Mouse (Mus musculus) adrenal gland, adult 8-10 months (tissue): Measurements from ENCODE around the gene Notch2. TPM values are rescaled to one million over a fixed set of nuclear protein-coding genes. Genes with fewer than 3 reads are reported as not detected.
"Not testable (repeated sequence)": the region's sequence is repeated elsewhere in the genome, so short reads cannot be mapped to it uniquely, and the experiment has no call there.

ENCODE experiments used
- DNase-seq: peaks from one replicate; pipeline ENCODE4 v3.0.0; 2022
- total RNA-seq, 4 experiments: library from RNA; stranded (reverse); gene quantifications; 2 replicates each; pipeline ENCODE4 v1.2.4; 2022

The Notch2 gene
- total RNA-seq, 4 experiments from 2014 or later, result 73.6 to 99.3 (median 77.1) TPM

DNA sequence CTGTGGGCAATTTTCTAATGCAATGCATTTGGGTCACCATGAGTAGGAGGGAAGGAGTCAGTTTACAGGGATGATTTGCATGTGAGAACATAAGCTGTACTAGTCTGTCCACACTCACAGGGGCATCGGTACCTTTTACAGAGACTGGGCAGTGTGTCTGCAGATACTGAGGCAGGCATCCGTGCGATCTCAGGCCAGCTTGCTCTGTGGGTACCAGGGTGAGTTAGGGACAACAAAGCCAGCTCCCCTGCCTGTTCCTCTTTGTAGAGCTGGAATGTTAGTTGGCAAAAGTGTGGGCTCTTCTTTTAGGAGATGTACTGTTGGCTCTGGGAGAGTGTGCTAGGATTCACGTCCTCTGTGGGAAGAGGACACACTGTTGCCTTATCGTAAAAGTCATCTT is 19.6 kb downstream of the Notch2 start:
- no peak for DNase-seq

DNA sequence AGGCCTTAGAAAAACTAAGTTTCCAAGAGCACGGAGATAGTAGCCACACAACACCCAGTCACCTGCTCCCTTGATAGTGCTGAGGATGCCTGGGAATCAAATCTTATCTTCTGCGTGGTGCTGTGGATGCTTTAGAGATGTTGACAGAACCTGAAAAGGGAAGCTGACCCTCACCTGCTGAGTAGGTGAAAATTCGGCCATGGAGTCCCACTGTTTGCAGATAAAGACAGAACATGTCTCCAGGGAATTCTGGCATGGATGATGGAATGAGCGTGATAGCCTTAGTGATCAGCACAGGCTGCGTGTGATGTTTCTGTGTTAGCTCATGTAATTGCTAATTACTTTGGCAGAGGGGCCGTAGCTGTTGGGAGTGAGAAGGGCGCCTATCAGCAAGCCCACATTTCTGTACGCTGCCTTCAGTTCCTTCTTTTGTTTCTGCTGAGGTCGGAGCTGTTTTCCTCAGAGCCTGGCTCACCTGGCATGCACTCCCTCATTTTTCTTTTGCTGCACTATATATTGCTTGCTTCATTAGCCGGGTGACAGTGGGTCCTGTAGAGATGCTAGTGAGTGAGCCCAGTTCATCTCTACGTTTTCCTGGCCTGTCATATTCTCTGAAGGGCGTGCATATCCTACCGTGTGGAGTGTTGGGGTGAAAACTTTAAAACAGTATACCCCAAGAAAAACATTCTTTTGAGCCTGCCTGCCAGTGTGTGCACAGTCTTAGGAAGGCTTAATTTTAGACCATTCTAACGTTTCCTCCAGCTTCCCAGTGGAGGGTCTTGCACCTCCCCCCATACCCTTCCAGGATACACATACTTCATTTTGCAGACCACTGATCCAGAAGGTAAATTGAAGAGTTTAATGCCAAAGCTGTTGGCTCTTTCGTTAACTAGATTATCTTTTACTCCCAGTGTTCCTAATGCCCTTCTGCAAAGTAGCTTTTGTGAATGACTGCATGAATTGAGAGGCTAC is 21.6 kb downstream of the Notch2 start:
- DNase-seq, result no peak

DNA sequence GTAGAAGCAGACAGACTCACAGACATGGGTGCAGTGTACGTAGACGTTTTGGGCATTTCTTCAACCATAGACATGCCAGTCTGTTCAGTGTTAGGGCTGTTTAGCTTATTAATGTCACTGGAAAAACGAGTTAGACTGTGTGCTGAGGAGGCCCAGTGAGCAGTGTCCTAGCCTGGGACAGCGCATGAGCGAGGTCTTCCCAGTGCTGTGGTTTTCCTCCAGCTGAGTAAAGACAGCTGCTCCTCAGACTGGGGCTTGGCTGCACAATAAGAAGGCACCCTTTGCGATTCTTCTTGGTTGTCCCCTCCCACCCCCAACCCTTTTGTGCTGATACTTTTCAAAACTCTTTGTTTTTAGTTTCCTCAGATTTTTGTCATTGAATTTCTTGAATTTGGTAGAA is 22.8 kb downstream of the Notch2 start:
- no peak for DNase-seq

DNA sequence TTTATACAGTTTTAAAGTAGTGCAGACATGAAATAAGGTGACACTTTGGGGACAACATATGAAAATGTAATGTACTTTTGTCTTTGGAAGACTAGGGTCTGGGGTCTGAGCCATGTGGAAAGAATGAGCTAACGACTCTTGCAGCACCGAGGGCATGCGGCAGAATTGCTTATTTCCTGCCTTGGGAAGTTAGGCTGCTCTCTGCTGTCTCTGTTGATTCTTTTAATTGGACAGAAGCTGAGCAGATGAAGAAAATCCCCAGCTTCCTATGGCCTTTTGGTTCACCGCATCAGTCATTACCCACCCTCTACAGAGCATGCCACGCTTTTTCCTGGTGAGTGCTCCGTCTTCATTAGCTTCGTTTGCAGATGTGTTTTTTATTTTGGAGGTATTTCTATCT is 23.8 kb downstream of the Notch2 start:
- no peak for DNase-seq

DNA sequence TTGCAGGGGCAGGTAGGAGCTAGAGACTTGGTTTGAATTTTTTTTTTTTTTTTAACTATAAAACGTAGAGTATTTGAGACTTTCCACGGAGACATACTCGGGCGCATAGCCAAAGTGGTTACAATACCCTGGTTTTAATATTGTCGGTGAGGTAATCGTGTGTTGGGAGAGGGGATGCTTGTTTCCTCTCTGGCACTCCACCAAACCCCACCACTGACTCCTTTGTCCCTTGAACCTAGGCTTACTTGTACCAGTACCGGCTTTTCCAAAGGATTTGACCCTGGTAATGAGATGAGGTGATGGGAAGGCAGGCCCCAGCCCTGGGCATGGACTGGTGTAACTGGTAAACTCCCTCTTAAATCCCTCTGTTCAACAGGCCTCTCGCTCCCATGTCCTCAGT is 25.3 kb downstream of the Notch2 start:
- no peak for DNase-seq

DNA sequence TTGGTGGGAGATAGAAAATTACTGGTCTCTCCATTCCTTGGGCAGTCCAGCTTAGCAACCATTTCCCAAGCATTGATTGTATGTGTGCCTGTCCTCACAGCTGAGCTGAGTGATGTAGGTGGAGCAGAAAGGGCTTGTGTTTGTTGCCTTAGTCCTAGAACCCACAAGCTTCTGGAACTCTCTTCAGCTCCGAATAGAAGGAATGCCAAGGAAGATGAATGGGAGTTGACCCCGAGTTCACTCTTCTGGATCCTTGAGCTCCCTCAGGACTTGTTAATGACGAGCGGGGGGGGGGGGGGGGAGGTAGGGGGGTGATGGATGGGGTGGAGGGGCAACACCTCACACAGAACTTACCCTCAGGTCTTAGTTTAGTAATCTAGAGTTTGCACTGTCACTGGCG is 25.9 kb downstream of the Notch2 start:
- no peak for DNase-seq

DNA sequence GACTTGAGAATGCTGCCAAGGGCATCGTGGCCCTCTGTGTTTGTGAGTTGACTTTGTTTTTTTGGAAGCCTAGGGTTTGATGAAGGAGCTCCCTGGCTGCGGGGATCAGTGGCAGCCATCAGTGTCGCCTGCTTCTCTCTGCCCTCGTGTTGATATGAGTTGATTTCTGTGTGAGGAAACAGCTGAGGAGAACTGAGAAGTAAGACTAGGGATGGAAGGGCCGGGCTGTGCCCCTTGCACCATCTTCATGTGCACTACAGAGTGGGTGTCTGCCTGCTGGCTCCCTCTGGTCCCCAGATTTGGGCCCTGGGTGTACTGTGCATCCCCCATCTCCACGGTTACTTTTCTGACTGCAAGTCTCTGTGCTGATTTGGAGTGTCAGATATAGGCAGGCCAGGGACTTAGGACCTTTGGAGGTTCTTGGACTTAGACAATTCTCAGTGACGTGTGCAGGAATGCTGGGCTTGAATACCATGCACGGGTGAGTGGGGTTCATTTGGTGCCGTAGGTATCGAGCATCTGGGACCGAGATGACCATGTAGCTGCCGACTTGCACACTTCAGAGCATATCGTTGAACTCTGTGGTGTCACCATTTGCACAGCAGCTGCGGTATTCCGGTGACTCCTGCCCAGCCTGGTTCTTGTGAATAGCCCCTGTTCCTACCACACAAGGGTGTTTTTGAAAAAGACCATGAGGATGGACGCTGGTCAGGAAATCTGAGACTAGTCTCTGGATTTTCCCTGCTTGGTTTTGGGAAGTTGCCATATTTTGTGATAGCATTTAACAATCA is 26.5 kb downstream of the Notch2 start:
- DNase-seq, result no peak

DNA sequence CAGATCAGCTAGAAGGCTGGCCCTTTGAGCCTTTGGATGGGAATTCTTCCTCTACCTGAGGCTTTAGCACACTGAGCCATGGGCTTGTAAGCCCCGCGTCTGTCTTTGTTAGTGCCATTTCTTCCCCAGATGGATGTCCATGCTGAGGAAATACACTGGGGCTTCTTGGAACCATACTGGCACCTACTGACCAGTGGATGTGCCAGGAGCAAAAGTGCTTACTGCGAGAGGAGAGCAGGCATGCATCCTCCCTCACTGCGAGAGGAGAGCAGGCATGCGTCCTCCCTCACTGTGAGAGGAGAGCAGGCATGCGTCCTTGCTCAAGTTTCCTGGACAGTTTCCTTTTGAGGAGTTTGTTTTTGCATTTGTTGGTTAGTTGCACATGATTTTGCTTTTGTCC is 27.5 kb downstream of the Notch2 start:
- no peak for DNase-seq

DNA sequence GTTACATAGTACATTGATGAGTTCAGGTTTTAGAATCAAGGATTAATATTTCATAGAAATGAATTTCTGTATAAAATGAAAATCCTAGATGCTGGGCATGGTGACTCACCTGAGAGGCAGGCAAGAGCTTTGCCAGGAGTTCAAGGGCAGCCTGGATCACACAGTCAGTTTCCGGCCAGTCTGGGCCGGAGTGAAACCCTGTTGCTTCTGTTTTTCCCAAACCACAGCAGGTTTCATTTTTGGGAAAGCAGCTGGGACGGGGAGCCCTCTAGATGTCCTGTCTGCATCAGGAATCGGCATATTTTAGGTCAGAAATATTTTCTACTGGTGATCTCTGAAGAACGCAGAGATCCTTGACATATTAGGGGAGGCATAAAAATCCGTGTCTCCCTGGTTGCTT is 29.0 kb downstream of the Notch2 start:
- DNase-seq, result peak; percentile 73

DNA sequence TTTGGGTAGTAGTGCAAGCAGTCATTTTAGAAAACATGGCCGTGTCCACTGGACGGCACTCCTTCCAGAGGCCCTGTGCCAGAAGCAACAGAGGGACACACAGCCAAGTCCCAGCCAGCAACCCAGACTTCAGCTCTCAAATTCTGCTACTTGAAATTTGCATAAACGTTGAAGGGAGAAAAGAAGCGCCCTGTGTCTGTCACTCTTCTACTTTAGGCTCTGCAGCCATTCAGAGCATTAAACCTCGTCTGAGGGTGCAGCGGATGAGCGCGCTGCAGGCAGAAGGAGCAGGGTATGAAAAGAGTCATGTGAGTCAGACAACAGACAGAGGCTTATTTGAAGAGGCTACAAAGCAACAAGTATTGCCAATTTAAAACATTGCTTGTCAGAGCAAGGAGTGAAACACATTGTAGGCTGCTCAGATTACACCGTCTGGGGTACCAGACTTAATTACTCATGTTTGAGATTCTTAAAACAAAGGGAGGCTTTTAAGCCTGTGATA is 29.7 kb downstream of the Notch2 start:
- DNase-seq, result no peak

DNA sequence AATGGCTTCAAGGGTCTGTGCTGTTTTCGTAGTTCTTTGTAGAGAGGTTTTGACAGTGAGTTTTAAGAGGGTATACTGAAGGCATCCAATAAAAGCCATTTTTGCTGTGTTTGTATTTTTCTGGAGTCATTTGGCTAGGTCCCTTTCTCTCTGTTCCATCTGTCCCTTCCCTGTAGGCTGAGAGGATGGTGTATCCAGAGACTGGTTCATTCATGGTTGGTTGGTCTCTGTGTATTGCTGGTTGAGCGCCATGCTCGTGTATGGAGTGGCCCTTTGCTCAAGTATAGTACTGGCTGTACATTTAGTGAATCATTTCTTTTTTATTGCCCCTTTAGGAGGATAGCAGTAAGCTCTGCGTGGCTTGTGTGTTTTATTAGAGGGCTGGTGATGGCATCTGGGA is 30.3 kb downstream of the Notch2 start:
- DNase-seq, result no peak

DNA sequence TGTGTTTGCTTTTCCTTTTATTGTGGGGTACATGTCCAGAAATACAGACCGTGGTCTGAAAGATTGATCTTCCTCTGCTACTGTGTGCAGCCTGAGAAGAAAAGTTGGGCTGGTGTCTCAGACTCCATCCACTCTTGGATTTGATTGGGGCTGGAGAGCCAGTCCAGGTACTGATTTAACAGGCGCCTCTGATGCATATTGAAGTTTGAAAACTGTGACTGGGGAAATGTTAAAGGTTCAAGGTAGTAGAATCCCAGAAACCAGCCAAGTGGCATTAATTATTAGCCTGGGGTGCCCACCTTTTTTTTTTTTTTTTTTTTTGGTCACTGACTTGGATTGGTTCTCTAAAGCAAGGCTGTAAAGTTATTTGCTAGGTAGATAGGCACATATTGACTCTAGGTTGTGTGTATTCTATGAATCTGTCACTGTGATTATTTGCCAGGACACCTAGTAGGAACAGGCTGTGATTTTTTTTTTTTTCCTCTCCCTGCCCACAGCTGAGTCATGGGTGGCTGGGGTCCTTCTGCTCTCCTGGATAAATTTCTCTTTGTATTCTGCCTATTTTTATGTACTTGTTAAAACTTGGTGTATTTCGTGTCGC is 31.5 kb downstream of the Notch2 start:
- no peak for DNase-seq

DNA sequence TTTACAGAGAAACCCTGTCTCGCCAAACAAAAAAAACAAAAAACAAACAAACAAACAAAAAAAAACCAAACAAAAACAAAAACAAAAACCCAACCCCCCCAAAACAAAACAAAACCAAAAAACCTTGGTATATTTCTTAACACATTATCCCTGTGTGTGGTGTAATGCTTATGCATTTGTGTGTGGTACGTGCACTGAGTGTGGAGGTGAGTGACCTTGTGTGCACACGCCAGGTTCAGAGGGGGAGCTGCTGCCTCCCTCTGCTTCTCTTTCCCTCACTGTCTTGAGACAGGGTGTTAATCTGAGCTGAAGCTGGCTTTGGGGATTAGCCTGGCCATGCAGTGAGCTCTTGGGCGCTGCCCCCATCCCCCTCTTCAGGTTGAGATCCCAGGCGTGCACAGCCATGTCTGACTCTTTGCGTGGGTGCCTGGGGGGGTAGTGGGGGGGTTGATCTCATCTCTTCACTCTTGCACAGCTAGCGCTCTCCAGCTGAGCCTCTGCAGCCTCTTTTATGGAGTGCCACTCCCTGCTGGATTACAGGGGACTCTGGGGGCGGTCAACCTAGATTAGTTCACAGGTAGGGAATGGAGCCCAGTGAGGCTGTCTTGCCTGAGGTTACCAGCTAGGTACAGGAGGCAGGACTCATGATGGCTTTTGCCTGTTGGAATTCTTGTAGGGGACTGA is 32.3 kb downstream of the Notch2 start:
- no peak for DNase-seq

DNA sequence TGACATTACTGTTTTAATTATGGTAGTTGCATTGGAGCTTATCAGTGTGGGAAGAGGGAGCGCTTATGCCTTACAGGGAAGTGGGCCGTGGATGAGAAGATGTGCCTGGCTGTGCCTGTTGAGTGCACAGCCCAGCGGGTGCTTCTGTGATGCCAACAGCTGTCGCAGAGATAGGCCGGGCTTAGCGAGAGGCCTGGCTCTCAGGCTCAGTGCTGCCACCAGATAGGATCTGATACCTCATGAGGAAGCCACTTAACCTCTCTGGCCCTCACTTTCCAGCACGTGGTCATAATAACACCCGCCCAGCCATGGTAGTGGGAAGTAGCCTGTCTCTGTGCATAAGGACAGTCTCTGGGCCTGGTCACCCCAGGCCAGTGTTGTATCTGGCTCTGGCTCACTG is 33.0 kb downstream of the Notch2 start:
- no peak for DNase-seq

DNA sequence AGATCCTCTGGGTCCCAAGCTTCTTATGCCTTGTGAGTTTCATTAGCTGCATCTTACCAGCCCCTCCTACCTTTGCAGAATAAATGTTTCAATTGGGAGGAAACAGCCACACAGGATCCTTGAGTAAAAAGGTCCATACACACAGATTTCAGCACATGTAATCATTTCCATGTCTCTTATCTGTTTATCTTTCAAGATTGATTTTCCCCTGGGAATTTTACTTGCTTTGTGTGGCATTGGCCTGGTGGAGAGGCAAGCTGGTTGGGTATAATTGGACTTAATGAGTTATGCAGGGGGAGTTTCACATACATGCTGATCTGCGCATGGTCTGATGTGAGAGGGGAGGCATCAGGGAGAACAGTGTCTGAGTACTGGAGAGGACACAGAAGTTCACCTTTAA is 36.3 kb downstream of the Notch2 start:
- DNase-seq, result no peak

DNA sequence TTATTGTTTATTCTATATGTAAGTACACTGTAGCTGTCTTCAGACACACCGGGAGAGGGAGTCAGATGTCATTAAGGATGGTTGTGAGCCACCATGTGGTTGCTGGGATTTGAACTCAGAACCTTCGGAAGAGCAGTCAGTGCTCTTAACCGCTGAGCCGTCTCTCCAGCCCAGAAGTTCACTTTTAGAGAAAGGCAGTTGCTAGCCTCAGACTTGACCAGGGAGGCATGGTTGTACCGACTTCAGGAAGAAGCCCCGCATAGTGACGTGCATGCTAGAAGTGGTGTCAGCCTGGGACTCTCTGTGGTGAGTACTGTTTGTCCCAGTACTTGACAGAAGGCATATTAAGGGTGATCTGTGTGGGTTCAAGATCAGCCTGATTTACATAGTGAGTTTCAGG is 36.8 kb downstream of the Notch2 start:
- DNase-seq, result not testable (repeated sequence)

DNA sequence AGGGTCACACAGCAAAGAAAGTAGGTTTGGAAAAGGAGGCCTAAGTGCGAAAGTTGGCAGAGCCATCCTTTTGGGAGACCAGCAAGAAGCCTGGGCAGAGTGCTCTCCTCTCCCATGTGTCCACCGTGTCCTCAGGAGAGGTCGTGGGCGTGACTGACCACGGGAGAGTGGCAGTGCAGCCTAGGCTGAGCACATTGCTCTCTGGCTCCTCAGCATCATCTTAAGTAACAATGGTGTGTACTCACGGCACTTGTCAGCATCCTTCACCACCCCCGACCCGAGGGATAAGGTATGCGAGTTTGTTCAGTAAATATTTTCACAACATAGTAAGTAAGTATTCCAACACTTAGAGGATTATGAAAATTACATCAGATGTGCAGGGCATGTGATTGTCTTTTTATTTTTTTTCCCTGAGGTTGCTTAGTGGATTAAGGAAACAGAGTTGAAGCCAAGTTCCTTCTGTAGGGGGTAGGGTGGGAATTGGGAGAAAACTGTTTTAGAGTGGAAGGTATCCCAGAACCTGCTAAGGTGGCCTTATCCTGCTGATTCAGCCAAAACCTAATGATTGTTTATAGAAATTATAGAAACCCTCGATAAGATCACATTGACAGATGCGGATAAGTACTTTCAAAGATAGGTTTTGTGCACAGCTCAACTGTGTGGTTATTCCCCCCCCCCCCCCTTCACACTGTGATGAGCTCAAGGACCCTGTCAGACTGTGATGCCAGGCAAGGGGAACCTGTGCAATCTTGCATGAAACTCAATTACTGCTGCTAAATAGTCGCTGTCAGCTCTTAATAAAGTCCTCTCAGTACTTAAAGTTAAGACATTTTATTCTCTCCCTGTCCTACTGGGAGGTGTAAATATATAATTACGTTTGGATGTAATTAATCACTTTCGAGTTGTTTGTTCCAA is 37.4 kb downstream of the Notch2 start:
- no peak for DNase-seq

DNA sequence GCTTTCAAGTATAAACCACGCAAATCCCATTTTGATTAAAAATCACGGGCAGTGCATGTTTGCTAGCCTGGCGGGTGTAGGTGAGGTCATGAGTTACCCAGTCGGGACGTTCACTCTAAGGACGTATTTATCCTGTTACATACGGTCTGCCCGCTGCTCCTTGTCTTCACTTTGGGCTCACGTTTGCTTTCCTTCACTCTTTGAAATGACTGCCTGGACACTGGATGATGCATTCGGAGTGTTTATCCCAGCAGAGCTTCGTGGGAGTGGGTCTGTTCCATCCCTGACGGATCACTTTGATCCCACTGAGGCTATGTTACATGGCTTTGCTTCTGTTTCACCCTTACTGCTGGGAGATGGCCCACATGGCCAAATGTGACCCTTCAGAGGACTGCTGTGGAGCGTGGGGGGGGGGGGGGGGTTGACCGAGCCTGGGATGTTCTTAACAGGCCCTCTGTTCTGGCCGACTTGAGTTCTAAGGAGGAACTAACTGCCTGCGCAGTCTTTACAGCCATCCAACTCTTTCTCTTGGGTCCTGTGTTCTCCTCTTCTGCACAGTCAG is 38.2 kb downstream of the Notch2 start:
- no peak for DNase-seq

DNA sequence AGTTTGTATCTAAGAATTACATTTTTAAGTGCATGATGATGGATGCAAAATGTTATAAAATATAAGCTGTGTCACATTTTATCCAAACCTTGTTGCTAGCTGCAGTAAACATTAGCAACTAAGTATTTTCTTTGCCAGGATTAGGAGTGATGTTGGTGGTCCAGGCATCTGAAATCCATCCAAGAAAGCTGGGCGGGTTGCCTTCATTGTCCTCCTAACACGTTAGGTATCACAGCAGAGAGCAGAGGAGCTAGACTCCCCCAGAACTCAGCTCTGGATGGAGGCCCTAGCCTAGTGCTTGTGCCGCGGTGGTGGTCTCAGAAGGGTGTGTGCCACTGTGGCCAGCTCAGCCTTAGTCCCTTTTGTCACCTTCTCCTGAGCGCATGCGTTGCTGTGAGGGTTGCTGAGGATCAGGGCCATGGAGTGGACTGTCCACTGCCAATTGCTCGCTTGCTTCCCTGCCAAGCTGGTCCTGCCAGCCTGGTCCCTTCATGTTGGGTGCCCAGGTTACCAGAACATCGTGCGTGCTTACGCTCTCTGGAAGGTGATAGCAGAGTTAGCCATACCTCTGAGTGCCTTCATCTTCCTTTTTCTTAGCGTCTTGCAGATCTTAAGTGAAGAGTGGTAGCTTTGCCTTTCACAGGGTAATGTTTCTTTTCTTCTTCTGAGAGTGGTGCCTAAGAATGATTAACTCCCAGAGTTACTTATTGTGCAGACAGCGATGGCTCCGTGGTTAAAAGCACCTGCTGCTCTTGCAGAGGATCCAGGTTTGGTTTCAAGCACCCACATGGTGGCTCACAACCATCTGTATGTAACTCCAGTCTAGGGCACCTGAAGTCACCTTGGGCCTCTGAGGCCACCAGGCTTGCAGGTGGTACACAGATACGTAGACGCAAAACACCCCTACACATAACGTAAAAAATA is 39.4 kb downstream of the Notch2 start:
- no peak for DNase-seq

DNA sequence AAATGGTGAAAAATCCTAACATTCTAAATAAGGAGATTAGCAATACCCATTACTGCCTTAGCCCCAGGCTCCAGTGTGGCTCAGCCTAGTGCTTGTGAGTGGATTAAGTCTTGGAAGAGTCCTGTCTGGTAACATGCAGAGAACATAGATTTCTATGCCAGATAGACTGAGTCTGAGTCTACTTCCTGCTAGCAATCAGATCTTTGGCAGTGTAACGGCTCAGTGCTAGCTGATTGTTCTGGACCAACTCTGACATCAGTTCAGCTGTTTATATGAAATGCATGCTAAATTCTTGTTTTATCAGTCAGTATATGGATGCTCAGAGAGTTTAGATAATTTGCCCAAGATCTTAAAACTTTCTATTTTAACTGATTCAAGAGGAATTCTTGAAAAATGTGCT is 40.5 kb downstream of the Notch2 start:
- DNase-seq, result no peak
